Mouse (Mus musculus): ENCODE data around the gene Defb25. TPM values are rescaled to one million over a fixed set of nuclear protein-coding genes. Genes with fewer than 3 reads are reported as not detected.
A peak's percentile ranks its signal among the peaks of the same experiment; 100 is the strongest.

Gene Defb25
- polyA plus RNA-seq, 1 experiment, result not detected

- TF ChIP-seq CTCF (IDR thresholded peaks at IDR 0.05; ENCODE audit: borderline replicate concordance, extremely low read depth, insufficient read depth, insufficient read length) (peak; percentile 42; the same call in 1 of the 2 replicates), POLR2A (IDR thresholded peaks at IDR 0.05; ENCODE audit: borderline replicate concordance, extremely low read depth, insufficient read depth, insufficient read length, poor library complexity, severe bottlenecking) (no peak)
- DNase-seq (ENCODE audit: low read depth), result no peak
Measured at GRCm38 (mm10) chr2:152601275-152601960, 21.4 kb downstream of the Defb25 start.

- DNase-seq (ENCODE audit: low read depth), result no peak
- no peak for TF ChIP-seq CTCF (IDR thresholded peaks at IDR 0.05; ENCODE audit: borderline replicate concordance, extremely low read depth, insufficient read depth, insufficient read length)
- no peak for TF ChIP-seq POLR2A (IDR thresholded peaks at IDR 0.05; ENCODE audit: borderline replicate concordance, extremely low read depth, insufficient read depth, insufficient read length, poor library complexity, severe bottlenecking)
Measured at GRCm38 (mm10) chr2:152600076-152600475, 22.8 kb downstream of the Defb25 start.

- no peak for TF ChIP-seq CTCF (IDR thresholded peaks at IDR 0.05; ENCODE audit: borderline replicate concordance, extremely low read depth, insufficient read depth, insufficient read length)
- TF ChIP-seq POLR2A (IDR thresholded peaks at IDR 0.05; ENCODE audit: borderline replicate concordance, extremely low read depth, insufficient read depth, insufficient read length, poor library complexity, severe bottlenecking), result no peak
- no peak for DNase-seq (ENCODE audit: low read depth)
Measured at GRCm38 (mm10) chr2:152599299-152599698, 23.6 kb downstream of the Defb25 start, which contains the start of gene Defb45. TSS of gene Defb45 (minus strand) at chr2:152599399.

- no peak for DNase-seq (ENCODE audit: low read depth)
- no peak for TF ChIP-seq CTCF (IDR thresholded peaks at IDR 0.05; ENCODE audit: borderline replicate concordance, extremely low read depth, insufficient read depth, insufficient read length)
- TF ChIP-seq POLR2A (IDR thresholded peaks at IDR 0.05; ENCODE audit: borderline replicate concordance, extremely low read depth, insufficient read depth, insufficient read length, poor library complexity, severe bottlenecking), result no peak
Measured at GRCm38 (mm10) chr2:152589021-152589420, 33.8 kb downstream of the Defb25 start.

- DNase-seq (ENCODE audit: low read depth), result no peak
- TF ChIP-seq POLR2A (IDR thresholded peaks at IDR 0.05; ENCODE audit: borderline replicate concordance, extremely low read depth, insufficient read depth, insufficient read length, poor library complexity, severe bottlenecking) (no peak), CTCF (IDR thresholded peaks at IDR 0.05; ENCODE audit: borderline replicate concordance, extremely low read depth, insufficient read depth, insufficient read length) (no peak)
Measured at GRCm38 (mm10) chr2:152588450-152588849, 34.4 kb downstream of the Defb25 start.

GRCm38 (mm10) chr2:152586926-152587560, 35.8 kb downstream of the Defb25 start:
- TF ChIP-seq POLR2A (IDR thresholded peaks at IDR 0.05; ENCODE audit: borderline replicate concordance, extremely low read depth, insufficient read depth, insufficient read length, poor library complexity, severe bottlenecking) (no peak), CTCF (IDR thresholded peaks at IDR 0.05; ENCODE audit: borderline replicate concordance, extremely low read depth, insufficient read depth, insufficient read length) (peak; percentile 27; the same call in 1 of the 2 replicates)
- peak; percentile 4 for DNase-seq (ENCODE audit: low read depth)

GRCm38 (mm10) chr2:152580612-152581011, 42.2 kb downstream of the Defb25 start:
- no peak for DNase-seq (ENCODE audit: low read depth)
- TF ChIP-seq CTCF (IDR thresholded peaks at IDR 0.05; ENCODE audit: borderline replicate concordance, extremely low read depth, insufficient read depth, insufficient read length), result no peak
- no peak for TF ChIP-seq POLR2A (IDR thresholded peaks at IDR 0.05; ENCODE audit: borderline replicate concordance, extremely low read depth, insufficient read depth, insufficient read length, poor library complexity, severe bottlenecking)

- TF ChIP-seq CTCF (IDR thresholded peaks at IDR 0.05; ENCODE audit: borderline replicate concordance, extremely low read depth, insufficient read depth, insufficient read length) (no peak), POLR2A (IDR thresholded peaks at IDR 0.05; ENCODE audit: borderline replicate concordance, extremely low read depth, insufficient read depth, insufficient read length, poor library complexity, severe bottlenecking) (no peak)
- DNase-seq (ENCODE audit: low read depth), result no peak
Measured at GRCm38 (mm10) chr2:152580107-152580506, 42.7 kb downstream of the Defb25 start, which contains the start of gene Defb19. TSS of gene Defb19 (minus strand) at chr2:152580312.

GRCm38 (mm10) chr2:152573484-152573883, 49.4 kb downstream of the Defb25 start:
- TF ChIP-seq POLR2A (IDR thresholded peaks at IDR 0.05; ENCODE audit: borderline replicate concordance, extremely low read depth, insufficient read depth, insufficient read length, poor library complexity, severe bottlenecking) (no peak), CTCF (IDR thresholded peaks at IDR 0.05; ENCODE audit: borderline replicate concordance, extremely low read depth, insufficient read depth, insufficient read length) (no peak)

More at GRCm38 (mm10) chr2:152573484-152573883, 49.4 kb downstream of the Defb25 start:
- DNase-seq (ENCODE audit: low read depth), result no peak

Other genes with a start within 250 kb of the Defb25 start
- 25.8 and 33.1 TPM in 2 replicates for gene Nrsn2, start 246.4 kb downstream of the Defb25 start, polyA plus RNA-seq (2012; rRNA removed)
- 87.0 and 105 TPM in 2 replicates for gene Sox12, start 225.0 kb downstream of the Defb25 start, polyA plus RNA-seq (2012; rRNA removed)
- gene Zcchc3, start 208.0 kb downstream of the Defb25 start, polyA plus RNA-seq (2012; rRNA removed), result 18.1 and 19.9 TPM in 2 replicates
- 1.4 and 2.6 TPM in 2 replicates for gene 6820408C15Rik, start 207.5 kb downstream of the Defb25 start, polyA plus RNA-seq (2012; rRNA removed)
- not detected in 2 replicates for gene Defb23, start 158.4 kb downstream of the Defb25 start, polyA plus RNA-seq (2012; rRNA removed)
- 0.15 TPM in 1 of 2 replicates, not detected in the other for gene Defb20, start 146.0 kb downstream of the Defb25 start, polyA plus RNA-seq (2012; rRNA removed)
- not detected in 2 replicates for gene Defb22, start 132.9 kb downstream of the Defb25 start, polyA plus RNA-seq (2012; rRNA removed)
- not detected in 2 replicates for gene Defb26, start 111.4 kb downstream of the Defb25 start, polyA plus RNA-seq (2012; rRNA removed)
- not detected in 2 replicates for gene Defb28, start 104.8 kb downstream of the Defb25 start, polyA plus RNA-seq (2012; rRNA removed)
- gene Defb29, start 83.0 kb downstream of the Defb25 start, polyA plus RNA-seq (2012; rRNA removed), result not detected in 2 replicates
- gene Gm17416, start 53.7 kb downstream of the Defb25 start, polyA plus RNA-seq (2012; rRNA removed), result not detected in 2 replicates
- not detected in 2 replicates for gene Defb21, start 50.3 kb downstream of the Defb25 start, polyA plus RNA-seq (2012; rRNA removed)
- not detected in 2 replicates for gene Defb19, start 42.7 kb downstream of the Defb25 start, polyA plus RNA-seq (2012; rRNA removed)
- not detected in 2 replicates for gene Defb45, start 23.7 kb downstream of the Defb25 start, polyA plus RNA-seq (2012; rRNA removed)
- not detected in 2 replicates for gene Defb36, start 18.7 kb downstream of the Defb25 start, polyA plus RNA-seq (2012; rRNA removed)
- 0.33 and 0.48 TPM in 2 replicates for gene Rem1, start 3.9 kb upstream of the Defb25 start, polyA plus RNA-seq (2012; rRNA removed)
- gene H13, start 46.4 kb upstream of the Defb25 start, polyA plus RNA-seq (2012; rRNA removed), result 188 and 200 TPM in 2 replicates
- 19.7 and 22.9 TPM in 2 replicates for gene Mcts2, start 64.0 kb upstream of the Defb25 start, polyA plus RNA-seq (2012; rRNA removed)
- 126 TPM in 2 replicates for gene Id1, start 113.2 kb upstream of the Defb25 start, polyA plus RNA-seq (2012; rRNA removed)
- 4.3 and 4.8 TPM in 2 replicates for gene Cox4i2, start 131.1 kb upstream of the Defb25 start, polyA plus RNA-seq (2012; rRNA removed)
- gene Bcl2l1, start 208.7 kb upstream of the Defb25 start, polyA plus RNA-seq (2012; rRNA removed), result 116 and 129 TPM in 2 replicates
- gene Tpx2, start 224.9 kb upstream of the Defb25 start, polyA plus RNA-seq (2012; rRNA removed), result 20.8 and 28.8 TPM in 2 replicates

Data from brain, embryonic 14.5 days (tissue).